Mouse (Mus musculus) gastrocnemius, adult 8-10 months (tissue): ENCODE measurements at regions not wholly inside any gene's neighbourhood (a gene's known extent, or its start where the extent isn't known, plus 50 kb on each side); places are given as distances from the start of the nearest gene placed in this dataset.

Experiments used
- DNase-seq, 2 experiments: peaks; one replicate each; pipeline ENCODE4 v3.0.0; 2022; ENCODE audit warnings: low spot score in 2 of 2

DNA sequence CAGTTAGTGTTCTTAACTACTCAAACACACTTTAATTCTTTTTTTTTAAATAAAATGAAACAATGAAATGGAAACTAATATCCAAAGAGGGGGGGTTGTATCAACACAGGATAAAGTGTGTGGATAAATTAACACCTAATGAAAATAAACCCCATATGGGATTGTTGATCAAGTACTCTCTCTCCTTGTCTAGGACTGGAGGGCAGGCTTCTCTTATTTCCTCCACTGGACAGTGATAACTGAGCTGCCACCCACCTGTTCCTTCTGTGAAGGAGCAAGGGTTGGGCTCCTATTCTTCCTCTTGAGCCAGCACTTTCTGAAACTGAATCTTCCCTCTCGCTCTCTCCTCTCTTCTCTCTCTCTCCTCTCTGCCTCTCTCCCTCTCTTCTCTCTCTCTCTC lies 716.5 kb downstream of the Epm2a start:
- DNase-seq: no peak

DNA sequence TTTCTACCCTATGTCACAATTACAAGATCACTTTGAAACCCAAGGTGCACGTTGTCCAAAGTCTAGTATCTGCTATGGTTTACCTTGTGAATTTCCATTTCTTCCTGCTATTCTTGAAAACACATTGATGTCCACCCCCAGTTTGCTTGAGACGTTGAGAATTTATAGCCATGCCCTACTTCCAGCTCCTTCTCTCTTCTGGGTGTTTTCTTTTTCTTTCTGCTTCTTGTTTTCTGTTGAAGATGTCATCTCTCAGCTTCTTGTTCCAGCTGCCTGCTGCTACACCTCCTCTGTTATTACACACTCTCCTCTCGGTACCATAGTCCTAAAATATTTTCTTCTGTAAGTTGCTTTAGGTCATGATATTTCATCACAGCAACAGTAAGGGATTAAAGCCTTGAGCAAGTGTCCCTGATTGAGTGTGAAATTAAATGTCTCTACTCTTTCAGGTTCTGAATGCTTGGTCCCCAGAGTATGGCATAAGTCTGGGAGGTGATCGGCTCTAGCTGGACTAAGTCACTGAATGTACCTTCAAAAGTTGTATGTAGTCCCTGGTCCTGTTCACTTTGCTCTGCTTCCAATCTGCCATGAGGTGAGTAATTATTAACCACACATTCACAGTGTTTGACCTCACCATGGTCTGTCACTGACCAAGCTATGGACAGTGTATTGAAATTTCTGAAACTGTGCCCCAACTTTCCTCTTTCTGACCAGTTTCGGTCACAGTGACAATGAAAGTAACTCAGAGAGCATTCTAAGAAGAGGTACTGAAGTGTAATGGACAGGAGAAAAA lies 718.1 kb downstream of the Epm2a start:
- no peak for DNase-seq

DNA sequence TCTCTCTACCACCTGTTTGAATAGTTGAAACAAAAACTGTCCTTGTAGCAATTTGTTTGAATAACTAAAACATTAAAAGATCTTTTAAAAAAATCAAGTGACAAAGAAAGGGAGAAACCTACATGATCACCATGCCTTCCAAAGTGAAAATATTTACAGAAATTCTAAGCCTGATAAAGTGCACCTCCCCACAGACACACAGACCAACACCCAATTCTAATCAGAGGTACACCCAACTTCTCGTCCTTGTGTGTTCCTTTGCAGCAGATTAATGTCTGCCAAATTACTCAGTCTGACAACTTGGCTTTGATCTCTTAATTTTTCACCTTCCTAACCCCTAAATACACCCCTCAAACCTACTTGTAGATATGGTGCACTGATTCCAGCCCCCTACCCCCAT lies 719.1 kb downstream of the Epm2a start:
- DNase-seq: no peak

DNA sequence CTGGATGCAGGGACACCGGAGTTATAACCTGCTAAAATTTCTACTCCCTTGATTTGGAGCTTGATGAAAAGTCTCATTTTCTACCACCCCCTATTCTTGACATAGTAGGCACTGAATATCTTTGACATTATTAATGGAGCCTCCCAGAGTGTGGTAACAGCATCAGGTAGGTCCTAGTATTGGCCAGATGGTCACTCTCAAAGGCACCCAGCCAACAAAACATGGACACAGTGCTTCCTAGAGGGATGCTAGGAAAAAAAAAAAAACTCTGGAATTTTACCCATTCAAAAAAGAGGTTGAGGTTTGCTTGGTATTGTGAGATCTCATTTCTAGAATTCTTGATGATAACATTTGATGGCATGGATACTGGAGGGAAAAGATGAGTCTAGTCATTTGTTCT lies 740.8 kb downstream of the Epm2a start:
- DNase-seq: no peak

DNA sequence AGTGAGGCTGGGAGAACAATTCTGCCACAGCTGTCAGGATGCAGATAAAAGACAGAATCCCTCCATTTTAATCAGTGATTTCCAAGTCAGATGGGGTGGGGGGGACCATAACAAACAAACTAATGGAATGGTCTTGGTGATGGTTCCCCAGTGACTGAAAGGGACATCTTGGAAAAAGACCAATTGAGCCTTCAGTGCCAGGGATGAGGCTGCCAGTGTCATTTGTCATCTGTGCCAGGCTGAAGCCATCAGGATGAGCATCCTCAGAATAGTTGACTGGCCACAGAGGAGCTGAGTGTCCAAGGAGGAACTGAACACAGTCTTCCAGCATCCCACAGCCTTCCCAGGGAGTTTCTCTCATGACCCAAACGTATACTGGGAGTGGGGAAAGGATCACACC lies 749.3 kb downstream of the Epm2a start:
- no peak for DNase-seq

DNA sequence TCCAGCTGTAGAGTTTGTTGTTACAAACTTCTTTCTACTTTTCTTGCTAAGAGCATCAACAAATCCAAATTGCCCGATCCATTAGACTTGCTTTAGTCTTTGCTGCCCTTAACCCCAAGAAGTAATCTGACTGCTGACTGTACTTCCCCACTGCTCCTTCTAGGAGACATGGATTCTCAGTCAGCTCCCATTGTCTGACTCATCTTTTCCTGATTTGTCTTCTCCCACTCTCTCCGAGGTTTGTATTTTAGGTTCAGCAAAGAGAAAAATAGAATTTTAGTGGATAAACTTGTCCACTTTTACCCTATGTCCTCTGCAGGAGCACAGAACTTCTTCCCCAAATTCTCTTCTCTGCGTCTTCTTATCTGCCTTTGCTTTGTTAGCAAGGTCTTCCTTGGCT lies 753.5 kb downstream of the Epm2a start:
- DNase-seq: no peak

DNA sequence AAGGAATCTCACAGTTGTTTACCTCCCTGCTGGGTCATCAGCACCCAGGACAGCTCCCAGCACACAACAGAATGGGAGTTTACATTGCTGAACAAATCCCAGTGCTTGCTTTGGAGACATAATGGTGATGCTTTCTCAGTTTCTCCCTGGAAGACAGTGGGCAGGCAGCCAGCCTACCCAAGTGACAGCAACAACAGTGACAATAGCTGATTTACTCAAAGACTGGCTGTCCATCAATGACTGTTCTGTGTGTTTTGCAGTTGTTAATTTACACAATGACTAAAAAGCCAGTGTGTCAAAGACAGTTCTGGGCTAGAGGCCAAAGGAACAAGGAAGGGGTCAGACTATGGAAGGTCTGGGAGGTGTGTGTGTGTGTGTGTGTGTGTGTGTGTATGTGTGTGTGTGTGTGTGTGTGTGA lies 762.2 kb downstream of the Utrn start:
- no peak for DNase-seq

DNA sequence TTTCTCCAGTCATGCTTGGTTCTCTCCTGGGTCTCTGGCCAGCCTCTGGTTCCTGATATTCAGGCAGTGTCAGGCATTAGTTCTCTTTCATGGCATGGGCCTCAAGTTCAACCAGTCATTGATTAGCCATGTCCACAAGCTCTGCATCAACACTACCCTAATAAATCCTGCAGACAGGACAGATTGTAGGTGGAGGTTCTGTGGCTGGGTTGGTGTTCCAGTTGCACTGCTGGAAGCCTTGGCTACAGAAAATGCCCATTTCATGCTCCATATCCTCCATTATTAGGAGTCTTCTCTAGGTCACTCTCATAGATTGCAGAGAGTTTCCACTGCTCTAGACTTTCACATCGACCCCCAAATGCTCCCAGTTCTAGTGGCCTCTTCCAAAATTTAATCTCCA lies 757.4 kb downstream of the Utrn start:
- DNase-seq: no peak

DNA sequence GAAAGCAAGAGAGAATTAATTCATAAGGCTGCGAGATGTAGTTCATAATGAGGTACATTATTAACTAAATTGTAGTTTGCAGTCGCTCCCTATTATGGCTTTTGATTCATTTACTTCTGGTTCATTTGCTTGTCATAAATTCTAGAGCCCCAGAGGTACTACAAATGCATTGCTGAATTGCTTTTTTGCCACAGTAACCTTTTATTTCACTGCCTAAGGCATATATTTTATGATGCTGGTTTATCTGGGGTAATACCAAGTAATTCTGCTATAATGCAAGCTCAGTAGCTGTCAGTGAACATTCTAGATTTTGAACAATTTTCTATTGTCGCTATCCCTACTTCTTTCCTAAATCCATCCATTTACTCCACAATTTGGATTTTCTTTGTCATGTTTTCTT lies 753.4 kb downstream of the Utrn start:
- no peak for DNase-seq

DNA sequence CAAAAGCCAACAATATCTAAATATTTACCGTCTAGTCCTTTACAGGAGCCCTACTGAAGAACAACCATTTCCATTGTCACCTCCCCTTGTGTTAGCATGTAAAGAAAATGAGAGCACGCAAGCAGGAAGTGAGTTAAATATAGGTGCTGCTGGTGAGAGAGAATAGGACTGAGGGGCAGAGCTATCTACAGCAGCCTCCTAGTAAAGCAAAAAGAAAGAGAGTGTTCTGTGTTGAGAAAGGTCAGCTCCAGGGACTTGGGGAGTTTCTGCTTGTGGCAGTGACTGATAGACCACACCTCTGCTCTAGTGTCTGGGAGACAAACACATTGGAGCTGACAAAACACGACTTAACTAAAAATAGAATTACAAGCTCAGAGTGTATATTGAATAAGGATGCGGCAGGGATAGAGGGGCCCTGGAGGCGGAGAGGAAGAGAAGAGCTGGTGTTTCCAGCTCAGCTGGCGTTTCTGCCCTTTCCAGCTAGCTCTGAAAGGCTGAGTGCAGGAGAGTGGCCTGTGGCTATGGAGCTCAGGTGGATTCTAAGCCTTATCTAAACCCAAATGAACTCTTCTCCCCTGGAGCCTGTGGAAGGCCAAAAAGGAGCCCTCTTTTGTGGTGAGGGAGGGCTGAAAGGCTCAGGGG lies 752.4 kb downstream of the Utrn start:
- no peak for DNase-seq

DNA sequence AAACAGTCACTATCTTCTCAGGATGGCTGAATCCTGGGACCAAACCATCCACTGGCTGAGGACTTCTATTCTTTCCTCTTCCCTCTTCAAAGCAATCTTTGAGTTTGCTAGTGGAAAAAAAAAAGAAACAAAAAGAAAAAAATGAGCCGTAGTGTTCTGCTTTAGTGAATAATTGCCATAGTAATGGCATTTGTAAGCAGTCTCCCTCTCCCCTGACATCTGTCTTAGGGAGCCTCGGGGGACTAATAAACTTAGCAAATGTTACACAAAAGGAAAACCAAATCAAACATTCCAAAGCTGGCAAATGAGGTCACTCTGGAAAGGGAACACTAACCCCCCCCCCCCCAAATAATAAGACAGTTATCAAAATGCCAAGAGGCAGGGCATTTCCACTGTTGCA lies 744.9 kb downstream of the Utrn start:
- DNase-seq: no peak

DNA sequence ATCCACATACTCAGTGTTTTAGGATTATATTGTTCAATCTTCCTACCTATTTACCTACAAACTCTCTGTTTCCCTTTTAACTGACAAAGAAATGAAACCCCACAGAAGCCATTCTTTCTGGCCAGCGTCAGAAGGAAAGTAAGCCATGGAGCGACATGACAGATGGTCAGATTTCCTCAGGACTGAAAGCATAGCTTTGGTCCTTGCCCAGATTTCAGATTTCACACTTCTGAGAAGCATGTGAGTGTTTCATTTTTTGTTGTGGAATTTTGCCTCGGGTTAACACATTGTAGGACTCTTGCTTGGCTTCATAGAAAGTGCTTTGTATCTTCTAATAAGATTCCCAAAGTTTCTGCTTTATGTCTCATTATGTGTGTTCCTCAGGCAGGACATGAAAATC lies 739.7 kb downstream of the Utrn start:
- DNase-seq: no peak

DNA sequence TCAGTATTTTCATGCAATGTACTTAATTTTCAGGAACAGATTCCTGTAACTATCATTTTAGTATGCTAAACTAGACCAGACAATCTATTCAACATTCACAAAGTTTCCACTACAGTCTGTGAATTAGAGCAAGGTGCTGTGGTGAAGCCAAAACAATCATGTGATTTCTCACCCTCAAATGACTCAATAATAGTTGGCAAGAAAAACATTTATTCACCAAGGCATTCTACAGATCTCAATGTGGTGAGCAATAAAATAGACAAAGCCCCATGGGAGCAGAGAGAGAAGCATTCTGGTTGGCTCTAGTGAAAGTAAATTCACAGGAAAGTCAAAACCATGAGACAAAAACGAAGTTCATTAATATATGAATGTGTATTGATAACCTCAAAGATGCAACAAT lies 724.5 kb downstream of the Utrn start:
- no peak for DNase-seq

DNA sequence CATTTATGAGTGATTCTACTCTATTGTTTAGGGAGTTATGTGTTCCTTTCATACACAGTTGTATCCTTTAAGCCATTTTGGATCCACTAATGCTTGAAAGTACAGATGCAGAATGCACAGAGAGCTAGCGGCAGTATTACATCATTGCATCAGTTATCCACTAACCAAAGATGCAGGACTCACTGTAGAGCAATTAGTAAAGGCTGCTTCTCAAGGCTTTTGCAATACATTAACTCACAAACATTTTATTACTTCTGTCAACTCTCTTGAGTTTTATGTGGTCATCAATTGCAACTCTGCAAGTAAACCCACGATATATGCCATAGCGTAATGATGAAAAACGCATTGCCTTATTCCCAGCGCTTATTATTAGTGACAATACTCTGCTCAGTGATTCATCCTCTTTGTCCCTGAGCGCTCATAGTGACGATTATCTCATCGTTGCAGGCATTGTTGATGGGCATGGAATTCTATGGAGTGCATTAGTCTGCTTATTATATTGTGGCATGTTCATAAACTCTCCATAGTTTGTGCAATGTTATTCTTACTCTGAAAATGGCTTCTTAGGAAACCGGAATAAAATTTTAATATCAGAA lies 722.1 kb downstream of the Utrn start:
- no peak for DNase-seq

DNA sequence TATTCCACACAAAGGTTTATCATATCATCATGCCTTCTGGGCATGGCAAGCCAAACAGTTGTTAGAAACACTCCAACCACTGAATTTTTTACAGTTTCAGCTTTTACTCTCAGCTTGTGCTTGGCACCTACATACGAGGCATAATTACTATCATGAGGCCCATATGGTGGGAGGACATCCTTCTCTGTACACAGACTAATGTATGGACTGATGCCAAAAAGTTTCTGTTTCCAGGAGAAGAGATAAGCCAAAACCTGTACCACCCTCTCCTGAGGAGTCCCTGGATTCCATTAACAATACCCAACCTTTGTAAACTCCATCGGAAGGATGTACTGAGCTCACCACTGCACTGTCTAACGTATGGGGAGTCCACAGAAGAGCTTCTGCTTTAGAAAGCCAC lies 698.9 kb downstream of the Utrn start:
- DNase-seq: no peak

DNA sequence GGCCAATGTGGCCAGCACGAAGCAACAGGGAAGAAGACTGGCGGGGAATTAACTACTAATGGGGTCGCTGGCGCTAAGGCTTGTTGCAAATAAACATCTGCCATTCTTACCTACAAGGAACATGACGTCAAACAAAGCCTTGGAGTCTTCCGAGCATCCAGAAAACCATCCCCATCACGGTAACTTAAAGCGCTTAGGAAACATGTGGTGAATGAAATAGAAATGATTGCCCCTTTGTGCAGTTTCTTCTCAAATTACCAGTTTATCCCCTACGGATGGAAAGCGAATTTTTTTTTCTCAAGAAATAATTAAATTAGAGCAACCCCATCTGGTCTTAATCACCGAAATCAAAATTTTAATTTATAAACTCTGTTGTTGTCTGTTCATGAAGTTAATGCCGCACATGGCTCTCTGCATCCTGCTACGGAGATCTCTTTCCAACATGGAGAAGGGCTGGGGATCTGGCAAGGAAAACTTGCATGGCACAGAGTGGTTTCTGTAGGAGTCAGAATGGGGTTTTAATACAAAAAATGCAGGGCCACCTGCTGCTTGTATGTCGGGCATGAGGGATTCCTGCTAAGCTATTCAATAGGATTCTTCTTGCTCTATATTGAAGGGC lies 694.9 kb downstream of the Utrn start:
- no peak for DNase-seq

DNA sequence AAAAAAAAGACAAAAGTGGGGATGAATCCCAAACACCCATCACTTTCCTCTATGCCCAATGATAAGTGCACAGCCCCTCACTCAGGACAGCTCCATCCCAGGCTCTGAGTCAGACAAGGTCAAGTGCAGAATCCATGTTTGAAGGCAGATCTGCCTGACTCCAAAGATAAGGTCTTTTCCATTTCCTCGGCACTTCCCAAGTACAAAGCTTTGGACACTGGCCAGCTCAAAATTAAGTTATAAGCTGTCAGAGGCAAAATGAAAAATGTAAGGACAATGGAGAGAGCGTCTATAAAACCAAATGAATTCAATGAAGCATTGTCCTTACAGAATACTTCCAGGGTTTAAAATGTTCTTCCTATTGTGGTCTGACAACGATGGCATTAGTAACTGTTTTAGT lies 694.0 kb downstream of the Utrn start:
- DNase-seq: no peak

DNA sequence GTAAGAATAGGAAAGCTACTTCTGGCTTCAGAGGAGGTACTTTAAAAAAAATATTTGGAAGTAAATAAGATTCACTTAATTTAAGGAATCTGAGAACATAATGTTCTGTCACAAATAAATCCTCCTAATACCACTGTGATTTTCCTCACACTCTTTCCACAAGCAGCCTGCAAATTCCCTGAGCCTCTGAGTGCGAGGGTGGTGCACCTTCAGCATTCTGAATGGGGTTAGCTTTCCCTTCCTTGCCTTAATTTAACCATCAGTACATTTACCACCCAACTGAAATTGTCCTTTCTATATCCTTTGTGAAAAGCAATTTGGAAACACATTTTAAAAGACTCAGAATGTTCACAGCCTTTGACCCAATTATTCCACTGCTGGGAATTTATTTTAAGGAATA lies 691.7 kb downstream of the Utrn start:
- no peak for DNase-seq

DNA sequence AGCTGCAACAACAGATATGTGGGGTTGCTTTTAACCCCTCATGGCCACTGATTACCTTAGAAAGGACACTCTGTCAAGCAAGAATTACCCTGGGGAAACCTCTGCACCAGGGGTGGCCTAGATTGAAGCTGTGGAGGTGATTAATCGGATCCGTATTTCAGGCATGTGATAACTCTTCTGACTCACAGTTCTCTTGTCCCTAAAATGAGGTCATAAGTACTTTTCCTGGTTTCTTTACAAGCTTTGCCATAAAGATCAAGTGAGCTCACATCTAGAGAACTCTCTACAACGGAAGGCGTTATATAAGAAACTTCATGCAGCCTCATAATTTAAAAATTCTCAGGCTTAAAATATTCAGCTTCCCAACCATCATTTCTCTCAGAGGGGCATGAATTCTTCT lies 688.2 kb downstream of the Utrn start:
- DNase-seq: no peak

DNA sequence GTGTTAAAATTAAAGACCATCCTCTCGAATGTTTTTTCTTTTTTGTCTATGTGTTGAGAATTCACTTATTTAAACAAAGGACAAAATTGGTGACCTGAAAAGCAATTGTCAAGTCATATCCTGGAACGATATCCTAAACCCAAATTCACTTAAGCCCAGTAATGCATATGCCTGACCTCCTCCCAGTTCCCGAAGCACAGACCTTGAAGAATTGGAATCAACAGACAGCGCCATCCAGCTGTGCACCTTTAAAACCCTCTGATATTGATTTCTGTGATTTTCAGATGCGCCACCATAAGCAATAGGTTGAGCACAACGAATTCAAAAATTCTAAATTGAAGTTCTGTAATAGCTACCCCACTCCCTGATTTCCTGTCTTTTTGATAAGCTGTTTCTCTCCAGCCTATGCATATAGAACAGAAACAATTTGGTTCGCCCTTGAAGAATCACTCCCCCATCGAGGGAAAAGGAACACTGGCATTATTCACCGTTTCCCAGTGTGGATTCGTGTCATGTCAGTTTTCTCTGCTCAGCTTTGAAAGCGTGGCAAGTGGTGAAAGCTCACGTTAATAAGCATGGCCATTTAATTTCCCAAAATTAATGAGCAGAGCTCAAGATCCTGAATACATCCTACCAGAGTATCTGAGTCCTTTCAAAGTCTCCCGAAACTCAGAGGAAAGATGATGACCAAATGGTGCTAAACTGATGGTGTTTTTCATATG lies 682.1 kb downstream of the Utrn start:
- no peak for DNase-seq

DNA sequence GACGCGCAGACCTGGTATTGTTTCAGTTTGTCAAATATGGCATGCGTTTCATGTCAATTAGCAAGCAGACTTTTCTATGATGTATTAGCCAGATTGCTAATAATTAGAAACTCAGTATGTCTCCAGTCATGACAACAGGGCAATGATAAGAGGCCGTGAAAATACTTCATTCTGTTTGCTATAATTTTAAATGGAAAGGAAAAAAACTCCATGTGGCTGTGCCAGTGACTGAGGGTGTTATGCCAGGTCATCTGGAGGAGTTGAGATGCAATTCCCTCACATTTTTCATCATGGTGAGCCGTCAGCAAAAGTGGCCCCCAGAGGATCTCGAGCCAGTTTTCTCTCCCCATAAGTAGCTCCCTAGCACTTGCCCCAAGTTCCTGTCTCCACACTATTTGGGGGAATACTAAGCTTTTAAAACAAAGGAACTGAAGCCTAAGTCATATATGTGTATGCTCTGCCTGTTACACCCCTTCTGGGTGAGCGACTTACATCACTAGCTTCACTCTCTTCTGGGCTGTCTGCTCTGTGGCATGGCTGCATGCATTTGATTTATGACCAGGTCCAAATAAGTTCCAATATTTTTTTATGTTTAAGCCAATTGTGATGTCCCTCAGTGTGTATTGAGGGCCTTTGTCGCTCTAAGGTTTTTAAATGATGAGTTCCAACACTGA lies 681.4 kb downstream of the Utrn start:
- no peak for DNase-seq
